Mouse (Mus musculus) left cerebral cortex, adult 18-20 months (tissue): ENCODE data around the gene Asap2. TPM values are rescaled to one million over a fixed set of nuclear protein-coding genes. Genes with fewer than 3 reads are reported as not detected.
A peak's percentile ranks its signal among the peaks of the same experiment; 100 is the strongest.

Experiments used
- DNase-seq, 2 experiments: peaks; one replicate each; pipeline ENCODE4 v3.0.0; 2021 to 2022; ENCODE audit warnings: low spot score in 2 of 2, mixed read lengths in 1 of 2
- total RNA-seq, 2 experiments: library from RNA; stranded (reverse); gene quantifications; 2 replicates each; pipeline ENCODE4 v1.2.3; 2021

Gene Asap2
- total RNA-seq, 2 experiments from 2014 or later = 34.4 to 36.9 TPM

DNA sequence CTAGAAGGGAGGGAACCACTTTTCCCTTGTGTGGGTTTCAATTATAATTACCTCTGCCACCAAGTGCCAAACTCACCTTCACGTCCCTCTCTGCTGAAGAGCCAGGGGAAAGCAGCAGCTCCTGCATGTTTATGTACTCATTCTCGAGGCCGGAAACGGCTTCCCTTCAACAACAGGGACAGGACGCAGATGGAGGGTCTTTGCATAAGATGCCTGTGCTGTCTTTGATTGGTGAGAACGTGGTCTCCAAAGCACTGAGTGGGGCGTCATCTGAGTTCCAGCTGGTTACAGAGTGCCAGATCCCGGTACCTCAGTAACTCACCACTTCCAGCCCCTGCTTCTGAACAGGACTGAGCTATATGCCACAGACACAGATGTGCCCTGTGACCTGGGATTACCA is 174.0 kb downstream of the Asap2 start:
- DNase-seq = no peak

DNA sequence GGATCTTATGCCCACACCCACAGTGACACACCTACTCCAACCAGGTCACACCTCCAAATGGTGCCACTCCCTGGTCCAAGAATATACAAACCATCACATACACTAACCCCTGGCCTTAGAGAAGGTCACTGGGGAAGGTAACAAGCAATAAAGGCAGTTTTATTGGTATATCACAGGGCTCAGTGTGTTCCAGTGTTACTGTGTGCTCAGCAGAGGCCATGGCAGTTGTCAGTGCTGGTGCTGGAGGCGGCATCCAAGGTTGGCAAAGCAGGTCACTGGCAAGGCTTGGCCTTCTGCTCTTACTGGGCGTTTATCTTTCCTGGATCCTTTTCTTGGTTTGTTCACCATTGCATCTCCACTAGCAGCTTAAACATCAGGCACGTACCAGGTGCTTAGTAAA is 174.9 kb downstream of the Asap2 start:
- DNase-seq = no peak

DNA sequence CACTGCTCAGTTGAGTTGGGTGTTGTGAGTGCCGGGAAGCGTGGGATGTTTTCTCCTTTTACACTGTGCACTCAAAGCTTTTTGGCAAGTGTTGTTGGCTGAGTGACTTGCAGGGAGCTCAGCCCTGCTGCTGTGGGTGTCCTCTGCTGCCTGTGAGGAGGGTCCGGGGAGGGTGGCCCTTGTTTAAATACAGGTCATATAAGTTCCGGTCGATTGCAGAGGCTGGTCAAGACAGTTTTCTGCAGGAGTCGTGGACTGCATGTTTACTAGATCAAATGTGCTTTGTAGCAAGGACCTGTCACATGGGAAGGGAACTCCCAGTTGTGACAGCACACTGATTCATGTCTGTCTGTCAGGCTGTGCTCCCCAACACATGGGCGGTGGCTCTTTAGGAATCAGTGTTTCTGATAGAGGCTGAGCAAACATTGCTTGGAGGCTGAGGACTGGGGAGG is 175.7 kb downstream of the Asap2 start:
- DNase-seq = peak; percentile 42 to 68

DNA sequence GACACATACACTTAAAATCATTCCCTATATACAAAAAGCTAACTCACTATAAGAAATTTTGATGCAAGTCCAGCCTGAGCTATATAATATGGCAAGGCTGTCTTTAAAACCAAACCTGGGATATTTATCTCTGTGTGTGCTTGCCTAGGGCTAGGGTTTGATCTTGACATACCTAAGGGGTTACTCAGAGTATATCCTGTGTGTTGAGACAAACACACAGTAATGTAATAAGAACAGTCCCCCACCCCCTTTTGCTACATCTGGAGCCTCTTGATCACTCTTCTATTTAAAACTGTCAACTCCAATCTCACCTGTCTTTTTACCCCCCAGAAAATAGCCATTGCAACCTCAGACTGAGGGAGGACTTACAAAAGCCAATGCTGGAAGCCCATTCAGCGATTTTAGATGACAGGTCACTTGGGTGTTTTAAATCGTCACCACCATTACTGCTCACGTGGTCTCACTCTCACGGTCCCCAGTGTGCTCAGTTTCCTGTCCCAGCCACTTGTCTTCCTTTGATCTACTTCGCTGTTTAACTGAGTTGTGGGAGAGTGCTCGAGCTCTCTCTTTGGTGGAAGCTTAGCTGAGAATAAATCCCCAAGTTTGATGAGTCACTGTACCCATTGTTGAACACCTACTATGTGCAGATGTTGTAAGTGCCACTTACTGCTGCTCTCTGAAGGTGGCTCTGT is 176.8 kb downstream of the Asap2 start:
- no peak for DNase-seq

DNA sequence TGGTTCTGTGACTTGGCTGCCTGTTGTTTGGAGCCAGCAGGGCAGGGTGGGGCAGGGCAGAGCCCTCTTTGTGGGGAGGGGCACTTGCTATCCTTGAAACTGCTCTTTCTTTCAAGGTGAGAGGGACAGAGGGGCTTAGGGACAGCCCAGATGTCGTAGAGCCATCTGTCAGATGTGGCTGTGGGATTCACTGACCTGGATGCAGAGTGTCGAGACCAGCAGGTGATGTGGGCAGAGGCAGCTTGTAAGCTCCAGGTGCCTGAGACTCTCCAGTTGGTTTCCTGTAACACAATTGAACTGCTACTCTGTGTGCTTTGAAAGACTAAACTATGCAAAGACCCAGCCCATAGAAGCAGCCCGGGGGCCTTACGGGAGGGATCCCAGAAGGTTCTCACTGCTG is 177.5 kb downstream of the Asap2 start:
- no peak for DNase-seq

DNA sequence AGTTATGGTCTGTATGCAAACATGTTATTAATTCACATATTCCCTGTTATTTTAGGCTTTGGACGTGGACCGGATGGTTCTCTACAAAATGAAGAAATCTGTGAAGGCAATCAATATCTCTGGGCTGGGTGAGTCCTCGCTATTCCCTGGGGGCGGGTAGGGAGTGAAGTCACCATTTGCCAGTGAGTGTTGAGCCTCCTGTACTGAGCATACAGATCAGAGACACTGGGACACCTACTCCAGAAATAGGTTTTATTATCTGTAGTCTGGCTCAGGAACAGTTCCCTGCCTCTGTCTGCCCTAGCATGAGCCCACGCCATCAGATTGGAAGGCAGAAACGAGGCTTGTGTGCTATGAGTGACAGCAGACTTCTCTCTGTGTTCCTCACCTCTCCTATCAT is 177.9 kb downstream of the Asap2 start:
- no peak for DNase-seq

DNA sequence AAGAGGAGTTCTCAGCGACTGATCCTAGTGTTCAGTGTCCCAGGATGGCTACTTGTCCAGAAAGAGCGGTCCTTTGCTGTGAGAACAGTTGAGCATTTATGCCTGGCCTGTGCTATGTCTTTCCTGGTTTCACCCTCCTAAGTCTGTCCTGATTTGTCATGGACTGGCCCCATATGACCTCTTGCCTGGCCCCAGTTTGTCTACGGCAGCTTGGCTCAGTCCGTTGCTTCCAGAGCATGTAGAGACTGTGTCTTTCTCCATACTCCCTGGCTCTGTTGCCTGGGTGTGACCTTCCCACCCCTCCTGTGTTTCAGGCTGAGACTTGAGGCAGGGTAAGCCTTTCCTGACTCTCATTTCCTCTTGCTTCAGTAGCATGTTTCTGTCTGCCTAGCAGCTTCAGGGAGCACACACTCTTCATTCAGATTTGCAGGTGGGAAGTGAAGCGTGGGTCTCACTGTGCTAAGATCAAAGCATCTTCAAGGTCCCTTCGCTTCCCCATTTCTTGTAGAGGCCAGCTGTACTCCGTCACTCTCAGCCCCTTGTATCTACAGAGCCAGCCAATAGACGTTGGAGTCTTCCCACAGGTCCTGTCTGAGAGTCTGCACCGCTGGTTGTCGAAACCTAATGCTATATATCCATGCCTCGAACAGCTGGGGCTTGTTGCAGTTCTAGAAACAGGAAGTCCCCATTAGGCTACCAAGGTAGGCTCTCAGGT is 181.7 kb downstream of the Asap2 start:
- no peak for DNase-seq

DNA sequence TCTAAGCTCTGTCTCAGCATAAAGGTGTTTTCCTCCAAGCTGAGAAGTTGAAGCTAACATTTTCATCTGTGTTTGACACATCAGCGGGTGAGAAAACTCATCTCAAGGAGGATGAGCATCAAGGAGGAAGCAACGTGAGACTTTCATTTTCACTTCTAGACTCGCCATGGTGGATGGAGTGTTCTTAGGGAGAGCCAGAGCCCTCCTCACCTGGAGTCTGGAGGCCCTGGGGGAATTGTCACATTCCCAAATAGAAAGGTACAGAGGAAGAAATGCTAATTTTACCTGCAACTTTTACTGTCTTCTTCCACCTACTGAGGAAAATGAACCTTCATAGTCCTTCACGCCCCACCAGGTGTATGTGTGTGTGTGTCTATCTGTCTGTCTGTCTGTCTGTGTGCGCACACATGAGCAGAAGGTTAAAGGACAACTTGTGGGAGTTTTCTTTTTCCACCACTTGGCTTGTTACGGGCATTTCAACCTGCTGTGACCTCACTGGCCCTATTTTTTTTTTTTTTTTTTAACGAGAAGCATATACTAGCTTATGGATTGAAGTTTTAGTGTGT is 183.7 kb downstream of the Asap2 start:
- no peak for DNase-seq

DNA sequence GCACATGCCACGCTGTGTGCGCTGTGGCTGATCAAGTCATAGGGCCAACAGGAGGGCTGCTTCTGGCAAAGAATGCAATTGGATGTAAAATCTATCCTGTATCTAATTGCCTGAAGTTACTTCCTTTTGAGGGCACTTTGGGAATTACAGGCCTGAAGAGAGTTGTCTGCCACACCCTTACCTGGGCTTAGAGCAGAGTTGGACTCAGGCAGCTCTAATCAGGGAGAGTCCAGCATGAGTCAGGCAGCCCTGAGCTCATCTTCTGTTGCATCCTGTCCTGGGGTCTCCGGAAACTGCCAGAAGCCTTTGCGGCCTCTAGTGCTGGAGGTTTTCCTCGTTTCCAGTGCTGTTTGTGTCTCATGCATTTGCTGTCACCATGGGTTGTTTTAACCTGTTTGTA is 186.1 kb downstream of the Asap2 start:
- DNase-seq = no peak

DNA sequence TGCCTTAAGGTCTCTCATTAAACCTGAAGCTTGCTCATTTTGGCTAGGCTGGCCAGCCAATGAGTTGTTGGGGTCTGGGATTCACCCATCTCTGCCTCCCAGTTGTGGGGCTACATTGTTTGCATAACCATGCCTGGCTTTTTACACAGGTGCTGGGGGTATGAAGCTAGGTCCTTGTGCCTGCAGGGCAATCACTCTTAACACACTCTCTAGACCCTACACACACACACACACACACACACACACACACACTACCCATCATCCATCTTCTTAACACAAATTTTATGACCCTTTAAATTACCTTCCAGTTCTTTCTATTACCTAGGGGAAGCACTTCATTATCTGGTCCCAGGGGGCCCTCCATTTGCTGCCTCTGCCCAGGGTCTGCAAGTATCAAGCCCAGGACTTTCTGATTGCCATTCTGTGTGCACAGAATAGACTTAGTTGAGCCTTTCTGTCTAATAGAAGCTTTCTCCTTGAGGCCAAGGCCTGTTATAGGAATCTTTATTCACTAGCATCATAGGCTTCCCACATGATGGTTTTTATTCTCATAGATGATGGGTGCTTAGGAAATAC is 187.0 kb downstream of the Asap2 start:
- no peak for DNase-seq

DNA sequence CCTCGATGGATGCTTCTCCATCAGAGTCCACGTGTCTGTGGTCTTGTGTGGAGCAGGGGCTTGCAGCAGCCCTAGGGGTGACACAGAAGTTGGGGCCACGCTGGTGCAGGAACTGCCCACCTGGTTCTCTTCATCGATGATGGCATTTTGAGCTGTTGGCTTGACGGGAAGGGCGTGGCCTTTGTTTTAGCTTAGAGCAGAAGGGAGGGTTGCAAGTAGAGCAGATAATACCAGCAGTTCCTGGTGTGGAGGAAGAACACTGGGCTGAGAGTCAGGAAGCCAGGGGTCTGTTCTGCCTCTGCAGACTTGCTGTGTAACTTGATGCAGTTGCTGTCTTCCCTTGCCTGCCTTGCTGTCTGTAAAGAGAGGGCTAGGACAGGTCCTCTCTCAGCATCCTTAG is 189.8 kb downstream of the Asap2 start:
- no peak for DNase-seq

DNA sequence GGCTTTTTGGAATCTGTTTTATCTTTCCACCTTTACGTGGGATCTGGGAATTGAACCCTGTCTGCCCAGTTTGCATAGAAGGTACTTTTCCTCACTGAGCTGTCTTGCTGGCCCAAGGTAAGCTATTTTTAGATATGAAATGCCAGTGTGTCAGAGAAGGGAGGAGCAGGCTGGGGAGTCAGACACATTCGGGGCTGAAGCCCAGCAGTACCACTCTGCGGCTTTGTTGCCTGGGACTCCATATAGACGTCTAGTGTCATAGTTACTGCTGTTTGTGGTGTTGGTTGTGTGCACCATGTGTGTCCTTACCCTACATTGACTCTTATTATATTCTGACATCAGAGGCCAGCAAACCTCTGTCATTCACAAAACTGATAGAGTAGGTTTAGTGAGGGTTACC is 192.5 kb downstream of the Asap2 start:
- DNase-seq = no peak

DNA sequence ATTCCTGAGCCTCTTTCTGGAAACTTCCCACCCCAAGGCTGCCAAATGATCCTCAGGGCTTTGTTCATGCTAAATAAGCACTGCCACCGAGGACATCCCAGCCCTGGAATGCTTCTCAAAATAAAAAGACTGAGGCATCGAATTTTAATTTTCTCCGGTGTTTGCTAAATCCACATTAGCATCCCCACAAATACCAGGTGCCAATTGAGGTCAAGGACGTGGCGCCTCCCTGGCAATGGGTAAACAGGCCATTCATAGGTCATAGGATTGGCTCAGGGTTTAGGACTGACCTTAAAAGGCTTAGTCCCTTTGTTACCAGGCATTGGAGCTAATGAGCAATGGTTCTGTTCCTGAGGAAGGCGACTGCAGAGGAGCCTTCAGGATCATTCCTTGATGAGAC is 193.1 kb downstream of the Asap2 start:
- no peak for DNase-seq

DNA sequence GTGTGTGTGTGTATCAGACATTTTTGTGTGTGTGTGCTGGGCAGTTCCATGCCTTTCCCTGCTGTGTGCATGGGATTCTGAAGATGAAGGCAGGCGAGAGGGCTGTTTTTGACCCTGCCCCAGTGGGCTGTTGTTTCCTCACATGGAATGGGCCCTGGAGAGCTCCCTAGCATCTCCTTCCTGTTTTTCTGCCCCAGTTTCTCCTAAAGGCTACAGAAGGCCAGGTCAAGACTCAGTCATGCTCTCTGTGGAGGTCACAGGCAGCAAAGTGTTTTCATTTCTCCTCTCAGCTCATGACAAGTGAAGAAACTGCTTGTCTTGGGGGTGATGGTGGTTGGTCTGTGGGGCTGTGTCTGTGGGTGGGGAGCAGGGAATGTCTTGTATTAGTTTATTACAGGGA is 195.9 kb downstream of the Asap2 start:
- no peak for DNase-seq

DNA sequence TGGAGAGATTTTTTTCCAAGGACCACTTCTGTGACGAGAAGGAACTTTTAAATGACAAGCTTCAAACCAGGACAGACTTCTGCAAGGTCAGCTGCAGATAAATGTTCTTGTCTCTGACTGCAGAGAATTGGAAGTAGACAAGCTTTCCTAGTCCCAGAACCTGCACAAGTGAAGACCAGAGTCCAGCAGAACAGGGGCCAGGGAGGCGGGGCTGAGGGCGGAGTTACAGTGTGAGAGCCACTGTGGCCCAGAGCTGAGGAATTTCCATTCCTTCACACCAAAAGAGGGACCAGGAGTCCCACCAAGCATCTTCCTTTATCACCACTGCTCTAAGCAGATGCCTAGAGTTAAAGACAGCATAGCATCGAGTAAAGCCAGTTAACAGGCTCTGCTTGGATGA is 198.6 kb downstream of the Asap2 start:
- no peak for DNase-seq

DNA sequence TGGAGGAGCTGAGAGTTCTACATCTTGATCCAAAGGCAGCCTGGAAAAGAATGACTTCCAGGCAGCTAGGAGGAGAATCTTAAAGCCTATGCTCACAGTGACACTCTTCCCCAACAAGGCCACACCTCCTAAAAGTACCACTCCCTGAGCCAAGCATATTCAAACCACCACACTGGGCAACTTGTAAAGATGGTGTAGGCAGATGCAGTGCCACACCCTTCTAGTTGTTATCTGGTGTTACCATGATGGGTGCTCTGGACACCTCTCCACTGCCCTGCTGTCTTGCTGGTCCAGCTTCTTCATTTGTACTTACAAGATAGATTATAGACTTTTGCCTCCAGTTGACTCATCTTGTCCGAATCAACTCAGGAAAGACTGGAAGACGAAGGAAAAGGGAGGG is 201.3 kb downstream of the Asap2 start:
- DNase-seq = no peak

DNA sequence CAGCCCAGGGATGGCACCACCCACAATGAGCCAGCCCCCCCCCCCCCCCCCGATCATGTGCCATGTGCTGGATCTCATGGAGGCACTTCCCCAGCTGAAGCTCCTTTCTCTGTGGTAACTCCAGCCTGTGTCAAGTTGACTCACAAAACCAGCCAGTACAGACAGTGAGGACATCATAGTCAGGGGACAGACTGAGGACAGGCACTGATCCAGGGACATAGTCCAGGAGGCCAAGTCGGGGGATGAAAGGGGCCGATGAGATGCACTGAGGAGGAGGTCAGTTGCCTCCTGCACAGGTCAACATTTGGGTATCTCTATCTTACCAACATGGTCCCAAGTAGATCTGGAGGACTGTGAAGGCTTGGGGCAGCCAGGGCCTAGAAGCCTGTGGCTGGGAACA is 205.2 kb downstream of the Asap2 start:
- DNase-seq = no peak

DNA sequence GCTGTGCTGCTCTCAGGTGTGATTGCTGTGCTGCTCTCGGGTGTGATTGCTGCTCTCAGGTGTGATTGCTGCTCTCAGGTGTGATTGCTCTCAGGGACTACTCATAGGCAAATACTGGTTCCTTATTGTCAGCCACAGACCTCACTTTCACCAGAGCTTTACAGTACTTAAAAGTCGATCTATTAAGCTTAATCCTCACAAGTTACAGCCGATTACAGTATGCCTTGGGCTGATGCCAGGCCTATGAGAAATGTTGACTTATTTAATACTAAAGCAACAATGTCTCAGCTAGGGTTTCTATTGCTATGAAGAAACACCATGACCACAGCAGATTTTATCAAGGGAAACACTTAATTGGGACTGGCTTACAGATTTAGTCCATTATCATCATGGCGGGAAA is 206.2 kb downstream of the Asap2 start:
- no peak for DNase-seq

DNA sequence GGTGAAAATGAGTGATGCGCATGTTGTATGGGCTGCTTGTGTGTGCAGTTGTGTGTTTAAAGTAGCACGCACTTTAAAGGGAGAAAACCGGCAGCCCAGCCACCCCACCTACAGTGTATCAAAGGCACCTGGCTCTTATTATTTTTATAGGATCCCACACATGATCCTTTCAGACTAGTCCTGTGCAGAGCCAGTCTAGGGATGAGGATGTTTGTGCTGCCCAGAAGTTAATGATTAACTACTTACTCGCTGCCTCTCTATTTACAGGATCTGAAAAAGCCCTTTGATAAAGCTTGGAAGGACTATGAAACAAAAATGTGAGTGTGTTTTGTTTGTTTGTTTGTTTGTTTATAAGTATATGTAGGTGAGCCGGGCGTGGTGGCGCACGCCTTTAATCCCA is 210.4 kb downstream of the Asap2 start:
- no peak for DNase-seq

DNA sequence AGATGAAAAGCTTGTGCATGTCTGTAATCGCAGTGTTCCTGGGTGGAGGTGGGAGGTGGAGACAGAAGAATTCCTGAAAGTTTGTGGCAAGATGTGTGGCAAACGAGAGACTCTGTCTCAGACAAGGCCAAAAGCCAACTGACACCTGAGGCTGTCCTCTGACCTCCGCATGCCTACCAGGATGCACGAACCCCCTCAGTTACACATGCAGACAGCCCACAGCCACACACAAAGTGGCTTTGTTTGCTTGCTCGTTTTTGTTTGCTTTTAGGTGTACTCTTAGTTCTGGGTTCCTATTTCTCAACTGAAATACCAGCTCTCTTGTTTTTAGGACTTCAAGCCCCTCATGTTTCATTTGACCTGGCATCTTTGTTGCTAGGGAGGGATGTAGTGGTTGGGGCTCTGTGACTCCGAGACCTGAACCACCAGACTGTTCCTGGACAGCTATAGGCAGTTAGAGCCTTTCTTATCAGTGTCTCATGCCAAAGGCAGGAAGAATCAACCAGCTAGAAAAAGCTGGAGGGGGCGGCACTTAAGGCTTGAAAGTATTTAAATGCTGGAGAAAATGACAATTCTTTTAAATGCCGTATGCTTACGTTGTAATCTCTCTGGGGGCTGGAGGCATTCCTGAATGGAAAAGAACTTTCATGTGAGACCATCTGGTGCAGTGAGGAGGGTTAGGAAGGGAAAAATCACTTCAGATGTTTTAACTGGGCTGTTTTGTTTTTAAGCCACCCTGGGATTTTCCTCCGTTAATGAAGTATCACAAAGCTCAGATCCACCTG is 211.4 kb downstream of the Asap2 start:
- DNase-seq = peak in 1 of 2 experiments; percentile 32

DNA sequence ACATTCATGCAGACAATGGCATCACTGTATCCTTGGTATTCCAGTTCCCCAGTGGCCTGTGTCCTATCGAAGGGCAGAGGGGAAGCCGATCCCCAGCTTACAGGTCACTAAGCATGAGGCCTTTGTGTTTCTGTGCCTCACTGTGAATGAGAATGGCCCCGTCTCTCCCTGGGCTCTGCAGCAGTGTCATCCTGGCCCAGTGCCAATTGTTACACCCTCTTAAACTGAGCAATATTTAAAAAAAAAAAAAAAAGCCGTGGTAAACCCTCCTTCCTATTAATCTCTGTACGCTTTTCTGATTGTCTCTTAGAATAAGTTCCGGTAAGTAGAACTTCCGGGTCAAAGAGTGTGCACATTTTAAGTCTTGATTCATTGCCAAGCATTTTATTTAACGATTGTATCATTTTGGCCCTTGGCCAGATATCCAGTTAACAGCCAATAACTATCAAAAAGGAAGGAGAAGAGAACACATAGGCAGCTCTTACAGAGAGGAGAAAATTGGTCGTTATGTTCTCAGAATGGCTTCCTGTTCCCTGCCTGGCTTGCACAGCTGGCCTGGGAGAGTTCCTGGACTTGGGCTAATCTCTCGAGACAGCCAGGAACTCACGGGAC is 214.5 kb downstream of the Asap2 start:
- no peak for DNase-seq
